Mouse (Mus musculus): ENCODE measurements at regions not wholly inside any gene's neighbourhood (a gene's known extent, or its start where the extent isn't known, plus 50 kb on each side); places are given as distances from the start of the nearest gene placed in this dataset.

- Histone ChIP-seq H3K4me3 (no peak overlapping the region), H3K4me1 (replicated peaks) (0 out of 2 replicates have a peak, but pooled peaks cover 3% of the 10 kb centered on the region), H3K27me3 (replicated peaks) (no peaks in the 10 kb centered on the region), H3K9ac (no peak overlapping the region), H3K9me3 (replicated peaks) (no peaks in the 10 kb centered on the region), H3K36me3 (no peaks in the 10 kb centered on the region), H3K27ac (ENCODE audit: poor library complexity, severe bottlenecking) (no peak overlapping the region), H3K4me2 (no peak overlapping the region)
- ATAC-seq (ENCODE audit: insufficient number of reproducible peaks, low FRiP score) = no peak
- 45% methylated on average over 7 of the region's 7 CpGs for WGBS
Observed at GRCm38 (mm10) chr15:25495926-25496644, 82.5 kb upstream of the Basp1 start.

GRCm38 (mm10) chr15:25497743-25498142 is 84.2 kb upstream of the Basp1 start:
- no peaks in the 10 kb centered on the region for H3K36me3 ChIP-seq
- no peak overlapping the region for H3K4me3 ChIP-seq
- H3K4me1 ChIP-seq (replicated peaks) = 0 out of 2 replicates have a peak, but pooled peaks cover 3% of the 10 kb centered on the region
- 44% methylated on average over 1 of the region's 1 CpGs for WGBS
- no peaks in the 10 kb centered on the region for H3K9me3 ChIP-seq (replicated peaks)
- H3K4me2 ChIP-seq = no peak overlapping the region
- H3K9ac ChIP-seq = no peak overlapping the region
- H3K27ac ChIP-seq (ENCODE audit: poor library complexity, severe bottlenecking) = no peak overlapping the region
- no peak for ATAC-seq (ENCODE audit: insufficient number of reproducible peaks, low FRiP score)
- peaks cover 4% of the 10 kb centered on the region; the same call in 1 of the 2 replicates for H3K27me3 ChIP-seq (replicated peaks)

- no peak for ATAC-seq (ENCODE audit: insufficient number of reproducible peaks, low FRiP score)
- Histone ChIP-seq H3K27me3 (replicated peaks) (peaks cover 6% of the 10 kb centered on the region), H3K4me2 (no peak overlapping the region), H3K36me3 (no peaks in the 10 kb centered on the region), H3K9ac (no peak overlapping the region), H3K4me1 (replicated peaks) (0 out of 2 replicates have a peak, but pooled peaks cover 3% of the 10 kb centered on the region), H3K4me3 (no peak overlapping the region), H3K9me3 (replicated peaks) (no peaks in the 10 kb centered on the region), H3K27ac (ENCODE audit: poor library complexity, severe bottlenecking) (no peak overlapping the region)
- WGBS = 38% methylated on average over 2 of the region's 2 CpGs
Observed at GRCm38 (mm10) chr15:25498422-25498821, 84.9 kb upstream of the Basp1 start.

- no peak overlapping the region for H3K27ac ChIP-seq (ENCODE audit: poor library complexity, severe bottlenecking)
- no peak for ATAC-seq (ENCODE audit: insufficient number of reproducible peaks, low FRiP score)
- 78% methylated on average over 5 of the region's 5 CpGs for WGBS
Observed at GRCm38 (mm10) chr15:25502513-25502912, 88.9 kb upstream of the Basp1 start.

GRCm38 (mm10) chr15:25503104-25503503 is 89.5 kb upstream of the Basp1 start:
- H3K4me3 ChIP-seq = no peak overlapping the region
- WGBS = 55% methylated on average over 6 of the region's 6 CpGs

More at GRCm38 (mm10) chr15:25502513-25502912, 88.9 kb upstream of the Basp1 start:
- Histone ChIP-seq H3K4me2 (no peak overlapping the region), H3K9ac (no peak overlapping the region), H3K27me3 (replicated peaks) (peaks cover 6% of the 10 kb centered on the region), H3K36me3 (no peaks in the 10 kb centered on the region), H3K4me1 (replicated peaks) (no peaks in the 10 kb centered on the region), H3K4me3 (no peak overlapping the region), H3K9me3 (replicated peaks) (no peaks in the 10 kb centered on the region)

GRCm38 (mm10) chr15:25509139-25509538 is 95.6 kb upstream of the Basp1 start:
- no peak overlapping the region for H3K4me2 ChIP-seq
- WGBS = 63% methylated on average over 7 of the region's 7 CpGs
- peaks cover 4% of the 10 kb centered on the region; the same call in 1 of the 2 replicates for H3K27me3 ChIP-seq (replicated peaks)
- H3K36me3 ChIP-seq = no peaks in the 10 kb centered on the region
- H3K4me1 ChIP-seq (replicated peaks) = 0 out of 2 replicates have a peak, but pooled peaks cover 7% of the 10 kb centered on the region
- no peak overlapping the region for H3K9ac ChIP-seq
- no peaks in the 10 kb centered on the region for H3K9me3 ChIP-seq (replicated peaks)
- H3K27ac ChIP-seq (ENCODE audit: poor library complexity, severe bottlenecking) = no peak overlapping the region
- H3K4me3 ChIP-seq = no peak overlapping the region
- ATAC-seq (ENCODE audit: insufficient number of reproducible peaks, low FRiP score) = no peak

More at GRCm38 (mm10) chr15:25503104-25503503, 89.5 kb upstream of the Basp1 start:
- Histone ChIP-seq H3K4me1 (replicated peaks) (no peaks in the 10 kb centered on the region), H3K9ac (no peak overlapping the region), H3K36me3 (no peaks in the 10 kb centered on the region), H3K27ac (ENCODE audit: poor library complexity, severe bottlenecking) (no peak overlapping the region), H3K9me3 (replicated peaks) (no peaks in the 10 kb centered on the region), H3K4me2 (no peak overlapping the region), H3K27me3 (replicated peaks) (peaks cover 6% of the 10 kb centered on the region)
- ATAC-seq (ENCODE audit: insufficient number of reproducible peaks, low FRiP score) = no peak

- ATAC-seq (ENCODE audit: insufficient number of reproducible peaks, low FRiP score) = no peak
- Histone ChIP-seq H3K36me3 (no peaks in the 10 kb centered on the region), H3K27me3 (replicated peaks) (peaks cover 4% of the 10 kb centered on the region; the same call in 1 of the 2 replicates), H3K4me2 (no peak overlapping the region), H3K4me3 (no peak overlapping the region), H3K9me3 (replicated peaks) (no peaks in the 10 kb centered on the region), H3K27ac (ENCODE audit: poor library complexity, severe bottlenecking) (no peak overlapping the region), H3K4me1 (replicated peaks) (0 out of 2 replicates have a peak, but pooled peaks cover 7% of the 10 kb centered on the region), H3K9ac (no peak overlapping the region)
- 80% methylated on average over 8 of the region's 8 CpGs for WGBS
Observed at GRCm38 (mm10) chr15:25509584-25509983, 96.0 kb upstream of the Basp1 start.

- no peak overlapping the region for H3K4me3 ChIP-seq
- no peaks in the 10 kb centered on the region for H3K36me3 ChIP-seq
- no peaks in the 10 kb centered on the region for H3K9me3 ChIP-seq (replicated peaks)
- H3K4me2 ChIP-seq = peak overlapping the region; percentile 25; the same call in 1 of the 2 replicates
- H3K27me3 ChIP-seq (replicated peaks) = peaks cover 4% of the 10 kb centered on the region; the same call in 1 of the 2 replicates
- H3K4me1 ChIP-seq (replicated peaks) = 0 out of 2 replicates have a peak, but pooled peaks cover 7% of the 10 kb centered on the region
- no peak for ATAC-seq (ENCODE audit: insufficient number of reproducible peaks, low FRiP score)
- no peak overlapping the region for H3K9ac ChIP-seq
- no peak overlapping the region for H3K27ac ChIP-seq (ENCODE audit: poor library complexity, severe bottlenecking)
- 32% methylated on average over 8 of the region's 8 CpGs for WGBS
Observed at GRCm38 (mm10) chr15:25510060-25510492, 96.5 kb upstream of the Basp1 start.

GRCm38 (mm10) chr15:25518025-25518928 is 104.0 kb upstream of the Myo10 start:
- Histone ChIP-seq H3K36me3 (no peaks in the 10 kb centered on the region), H3K27ac (ENCODE audit: poor library complexity, severe bottlenecking) (no peak overlapping the region), H3K4me2 (no peak overlapping the region), H3K9ac (no peak overlapping the region), H3K4me3 (no peak overlapping the region), H3K9me3 (replicated peaks) (no peaks in the 10 kb centered on the region), H3K4me1 (replicated peaks) (no peaks in the 10 kb centered on the region), H3K27me3 (replicated peaks) (no peaks in the 10 kb centered on the region)
- no peak for ATAC-seq (ENCODE audit: insufficient number of reproducible peaks, low FRiP score)
- WGBS = 79% methylated on average over 15 of the region's 15 CpGs

GRCm38 (mm10) chr15:25524189-25524588 is 98.1 kb upstream of the Myo10 start:
- Histone ChIP-seq H3K36me3 (no peaks in the 10 kb centered on the region), H3K9me3 (replicated peaks) (no peaks in the 10 kb centered on the region), H3K4me2 (no peak overlapping the region), H3K27me3 (replicated peaks) (no peaks in the 10 kb centered on the region), H3K9ac (no peak overlapping the region), H3K4me1 (replicated peaks) (no peaks in the 10 kb centered on the region), H3K27ac (ENCODE audit: poor library complexity, severe bottlenecking) (no peak overlapping the region), H3K4me3 (no peak overlapping the region)
- ATAC-seq (ENCODE audit: insufficient number of reproducible peaks, low FRiP score) = no peak
- WGBS = 53% methylated on average over 4 of the region's 4 CpGs

- no peak for ATAC-seq (ENCODE audit: insufficient number of reproducible peaks, low FRiP score)
- Histone ChIP-seq H3K4me1 (replicated peaks) (no peaks in the 10 kb centered on the region), H3K27ac (ENCODE audit: poor library complexity, severe bottlenecking) (no peak overlapping the region), H3K4me2 (no peak overlapping the region), H3K9ac (no peak overlapping the region), H3K4me3 (no peak overlapping the region), H3K27me3 (replicated peaks) (no peaks in the 10 kb centered on the region), H3K9me3 (replicated peaks) (no peaks in the 10 kb centered on the region), H3K36me3 (no peaks in the 10 kb centered on the region)
- 53% methylated on average over 7 of the region's 7 CpGs for WGBS
Observed at GRCm38 (mm10) chr15:25525337-25525736, 97.0 kb upstream of the Myo10 start.

Data from heart, embryonic 12.5 days (tissue).